Mouse (Mus musculus) kidney, postnatal 10 days (tissue): ENCODE measurements at regions not wholly inside any gene's neighbourhood (a gene's known extent, or its start where the extent isn't known, plus 50 kb on each side); places are given as distances from the start of the nearest gene placed in this dataset.

Source experiments
- DNase-seq: peaks from one replicate; pipeline ENCODE4 v3.0.0; 2021; ENCODE audit warnings: mixed read lengths

DNA sequence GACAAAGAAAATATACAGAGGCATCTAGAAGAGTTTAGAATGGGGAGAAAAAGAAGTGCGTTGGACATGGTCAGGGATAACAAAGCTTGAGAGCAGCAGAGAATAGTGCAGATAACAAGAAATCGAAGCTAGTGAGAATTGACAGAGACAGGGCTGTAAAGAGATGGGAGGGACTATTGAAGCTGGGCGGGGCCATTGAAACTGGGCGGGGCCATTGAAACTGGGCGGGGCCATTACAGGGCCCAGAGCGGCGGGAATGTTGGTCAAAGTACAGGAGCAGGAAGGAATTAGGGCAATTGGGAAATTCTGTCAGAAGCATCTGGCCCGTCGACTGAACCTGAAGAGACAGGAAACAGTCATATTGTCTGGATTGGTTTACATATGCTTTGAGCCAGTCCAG is 243.3 kb upstream of the Srek1ip1 start:
- no peak for DNase-seq

- DNase-seq, result no peak
Observed at GRCm38 (mm10) chr13:104553329-104553728, 239.0 kb upstream of the Srek1ip1 start.

DNA sequence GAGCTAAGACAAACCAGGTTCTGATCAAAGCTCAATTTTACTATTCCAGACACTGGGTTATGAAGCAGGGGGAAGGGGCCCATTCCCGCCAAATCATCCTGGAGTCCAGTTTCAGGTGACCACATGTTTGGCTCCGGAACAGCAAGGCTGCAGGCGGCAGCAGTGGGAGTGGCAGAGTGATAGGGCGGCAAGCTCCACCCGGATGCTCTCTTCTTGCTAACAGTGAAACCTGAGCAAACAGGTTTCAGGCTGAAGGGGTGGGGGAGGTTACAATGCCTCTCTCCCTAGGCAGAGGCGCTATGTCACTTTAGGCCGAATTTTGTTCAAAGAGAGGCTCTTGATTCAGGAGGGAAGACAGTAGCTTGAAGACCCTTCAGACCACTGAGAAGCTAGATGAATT is 235.7 kb upstream of the Srek1ip1 start:
- DNase-seq, result peak; percentile 34

- no peak for DNase-seq
Observed at GRCm38 (mm10) chr13:104559876-104560275, 232.4 kb upstream of the Srek1ip1 start.

DNA sequence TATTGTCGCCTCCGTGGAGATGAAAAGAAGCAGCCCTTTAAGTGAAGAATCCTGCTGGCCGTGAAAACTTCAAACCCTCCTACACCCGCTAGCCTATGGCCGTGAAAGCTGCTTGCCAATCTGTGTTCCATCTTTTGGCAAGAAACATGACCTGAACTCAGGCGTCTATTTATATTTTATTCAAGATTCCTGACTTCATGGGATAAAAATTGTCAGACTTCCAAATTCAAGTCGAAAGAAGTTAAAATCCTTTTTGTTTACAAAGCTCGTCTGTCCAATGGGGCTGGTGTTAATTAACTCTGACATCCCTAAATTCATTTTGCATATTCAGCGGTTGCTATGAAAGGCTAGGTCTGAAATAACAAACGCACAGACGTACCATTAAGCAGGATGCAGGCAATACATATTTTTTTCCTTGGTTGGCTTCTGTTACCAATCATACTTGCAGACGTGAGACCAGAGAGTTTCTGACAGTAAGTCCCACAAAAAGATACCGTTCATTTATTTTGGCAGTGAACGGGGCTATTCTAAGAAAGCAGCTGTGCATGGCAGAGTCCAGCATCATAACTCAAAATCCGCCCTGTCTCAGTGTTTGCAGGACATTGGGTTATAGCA is 231.7 kb upstream of the Srek1ip1 start:
- DNase-seq, result no peak

DNA sequence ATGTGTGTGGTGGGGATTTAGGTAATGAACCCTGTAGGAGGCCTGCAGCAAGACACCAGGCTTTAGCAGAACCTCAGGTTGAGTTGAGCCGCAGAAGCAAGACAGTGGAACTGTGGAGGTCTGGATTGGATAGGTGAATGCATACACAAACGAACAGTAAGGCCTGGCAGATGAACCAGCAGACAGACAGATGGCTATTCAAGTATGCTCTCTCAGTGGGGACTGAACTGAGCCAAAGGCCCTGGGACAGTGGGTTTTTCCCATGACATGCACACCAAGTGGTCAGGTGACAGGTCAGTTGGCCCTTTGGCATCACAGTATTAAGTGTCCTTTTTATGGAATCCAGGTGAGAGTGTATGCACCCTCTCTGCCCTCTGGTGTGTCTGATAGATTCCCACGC is 229.7 kb upstream of the Srek1ip1 start:
- DNase-seq, result no peak

- no peak for DNase-seq
Observed at GRCm38 (mm10) chr13:104563019-104563418, 229.3 kb upstream of the Srek1ip1 start.

DNA sequence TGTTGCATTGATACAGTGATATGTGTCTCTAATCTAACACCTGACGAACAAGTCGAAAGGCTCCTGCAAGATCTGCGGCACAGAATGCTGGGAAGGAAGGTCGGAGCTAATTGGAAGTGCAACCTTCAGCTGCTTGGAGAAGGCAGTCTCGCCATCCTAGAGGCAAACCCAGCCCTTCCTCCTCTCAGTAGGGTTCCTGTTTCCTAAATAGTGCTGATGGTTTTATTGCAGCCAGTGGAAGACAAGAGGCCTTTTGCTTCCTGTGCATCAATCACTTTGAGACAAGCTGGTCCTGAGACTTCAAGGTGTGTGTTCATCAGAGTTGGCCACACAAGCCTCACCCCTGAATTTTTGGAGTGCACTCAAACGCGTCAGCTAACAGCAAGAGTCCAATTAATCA is 228.4 kb upstream of the Srek1ip1 start:
- DNase-seq, result no peak

DNA sequence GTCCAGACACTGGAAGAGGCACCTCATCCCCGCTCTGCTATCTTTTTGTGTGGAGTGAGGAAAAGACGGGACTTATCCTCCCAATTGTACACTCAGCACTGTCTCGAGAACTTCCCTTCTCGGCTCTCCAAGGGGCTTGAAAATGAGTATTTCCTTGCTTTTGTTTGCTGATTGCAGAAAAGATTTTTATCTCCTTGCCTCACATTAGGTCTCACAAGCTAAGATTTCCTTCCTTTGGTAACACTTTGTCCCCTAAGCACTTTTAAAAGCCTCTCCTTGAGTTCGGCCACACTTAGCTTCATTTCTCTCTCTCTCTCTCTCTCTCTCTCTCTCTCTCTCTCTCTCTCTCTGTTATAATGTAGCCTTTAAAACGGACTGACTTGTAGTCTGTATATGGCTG is 222.5 kb upstream of the Srek1ip1 start:
- no peak for DNase-seq

GRCm38 (mm10) chr13:104572236-104572635 is 220.0 kb upstream of the Srek1ip1 start:
- DNase-seq, result no peak

DNA sequence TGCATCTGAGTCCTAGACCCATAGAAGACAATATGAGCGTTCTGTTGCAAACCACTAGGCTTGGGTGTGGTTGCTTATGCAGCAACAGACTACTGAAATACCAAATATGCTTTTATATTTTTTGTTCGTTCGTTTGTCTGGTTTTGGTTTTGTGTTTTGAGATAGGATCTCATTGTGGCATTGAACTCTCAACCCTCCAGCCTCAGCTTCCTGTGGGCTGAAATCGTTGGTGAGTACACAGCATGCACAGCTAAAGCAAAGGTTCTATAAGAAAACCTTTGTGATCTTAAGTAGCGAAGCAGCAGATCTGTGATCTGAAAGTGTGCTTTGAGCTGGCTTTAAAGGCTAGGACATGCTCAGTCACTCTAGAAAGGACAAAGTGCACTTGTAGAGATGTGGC is 217.9 kb upstream of the Srek1ip1 start:
- DNase-seq, result no peak

GRCm38 (mm10) chr13:104576188-104576789 is 216.0 kb upstream of the Srek1ip1 start:
- DNase-seq, result no peak

- DNase-seq, result no peak
Observed at GRCm38 (mm10) chr13:104577856-104578255, 214.4 kb upstream of the Srek1ip1 start.

GRCm38 (mm10) chr13:104580686-104581350 is 211.5 kb upstream of the Srek1ip1 start:
- DNase-seq, result no peak
